Mouse (Mus musculus) G1E (cell line): ENCODE measurements around the gene Atp11a. TPM values are rescaled to one million over a fixed set of nuclear protein-coding genes. Genes with fewer than 3 reads are reported as not detected.

Experiments used
- ATAC-seq: 2 replicates; pipeline ENCODE4 v1.8.0; 2016; ENCODE audit warnings: mild to moderate bottlenecking; ENCODE audit not compliant: insufficient number of reproducible peaks, poor library complexity, low FRiP score, severe bottlenecking; ENCODE audit errors: extremely low read depth
- DNase-seq: peaks from one replicate; pipeline ENCODE4 v3.0.0; 2012; ENCODE audit warnings: low spot score
- H3K27me3 ChIP-seq: 2 replicates; pipeline ENCODE4 v1.6.1; 2012; ENCODE audit warnings: mild to moderate bottlenecking, low read length, inconsistent platforms; ENCODE audit not compliant: insufficient read depth
- H3K36me3 ChIP-seq: replicated peaks from 2 replicates; pipeline ENCODE3; 2012; ENCODE audit warnings: mild to moderate bottlenecking, inconsistent platforms
- H3K4me1 ChIP-seq: 2 replicates; pipeline ENCODE4 v1.6.1; 2012; ENCODE audit warnings: low read depth, low read length, inconsistent platforms, mixed read lengths; ENCODE audit not compliant: insufficient read depth
- H3K4me3 ChIP-seq: 2 replicates; pipeline ENCODE4 v1.5.1; 2012; ENCODE audit warnings: low read depth, mild to moderate bottlenecking, inconsistent platforms, low read length, moderate library complexity, mixed read lengths
- H3K9me3 ChIP-seq: replicated peaks from 2 replicates; pipeline ENCODE4 v1.6.1; 2012; ENCODE audit warnings: inconsistent platforms
- CTCF ChIP-seq: IDR thresholded peaks from 2 replicates; pipeline ENCODE4 v1.5.1; 2012; ENCODE audit warnings: low read depth, low read length, inconsistent platforms, mixed read lengths
- GATA1 ChIP-seq: IDR thresholded peaks from 2 replicates; pipeline ENCODE4 v1.6.1; 2012; ENCODE audit warnings: borderline replicate concordance, low read length, inconsistent platforms, mixed read lengths
- GATA2 ChIP-seq: IDR thresholded peaks from 2 replicates; pipeline ENCODE4 v1.6.1; 2012; ENCODE audit warnings: low read depth, low read length, inconsistent platforms, borderline replicate concordance
- POLR2AphosphoS5 ChIP-seq: IDR thresholded peaks from 2 replicates; pipeline ENCODE4 v1.6.1; 2012; ENCODE audit warnings: low read depth, low read length, inconsistent platforms; ENCODE audit not compliant: insufficient replicate concordance
- TAL1 ChIP-seq: conservative IDR thresholded peaks from 2 replicates; pipeline ENCODE4 v1.6.1; 2012; ENCODE audit warnings: low read depth, low read length, inconsistent platforms, mixed read lengths
- polyA plus RNA-seq: library from polyadenylated mRNA; stranded (reverse); fragments of >175 nt; gene quantifications from 2 replicates; pipeline ENCODE4 v1.2.3, GENCODE M21; 2012
- total RNA-seq, 2 experiments: library from RNA; stranded (forward) in 1 of 2; stranded (reverse) in 1 of 2; fragments of 200-1000 nt in 1 of 2; fragments of >200 nt in 1 of 2; fragmentation: Nextera tagmentation in 1 of 2; gene quantifications; 2 replicates each; pipeline ENCODE4 v1.2.3; 2014 to 2017

Gene Atp11a
- total and polyA plus RNA-seq, 3 experiments: 0.27 TPM; not detected in 2

- DNase-seq (no peak), ATAC-seq (no peak)
- Histone ChIP-seq H3K4me3 (no peak overlapping the region), H3K27me3 (peaks cover 11% of the 10 kb centered on the region; the same call in 1 of the 2 replicates), H3K4me1 (no peaks in the 10 kb centered on the region), H3K9me3 (no peaks in the 10 kb centered on the region), H3K36me3 (no peaks in the 10 kb centered on the region)
- TF ChIP-seq GATA1 (no peak), CTCF (no peak), POLR2AphosphoS5 (no peak), GATA2 (no peak), TAL1 (no peak)
These were observed 106.8 kb downstream of the Atp11a start for GRCm38 (mm10) chr8:12863608-12864007.

- Histone ChIP-seq H3K36me3 (no peaks in the 10 kb centered on the region), H3K4me3 (no peak overlapping the region), H3K27me3 (peaks cover 6% of the 10 kb centered on the region; the same call in 1 of the 2 replicates), H3K4me1 (no peaks in the 10 kb centered on the region), H3K9me3 (no peaks in the 10 kb centered on the region)
- TF ChIP-seq TAL1 (no peak), GATA1 (no peak), CTCF (no peak), POLR2AphosphoS5 (no peak), GATA2 (no peak)
- ATAC-seq (no peak), DNase-seq (no peak)
These were observed 109.0 kb downstream of the Atp11a start for GRCm38 (mm10) chr8:12865790-12866189.

GRCm38 (mm10) chr8:12869661-12870060, 112.8 kb downstream of the Atp11a start:
- no peak for ATAC-seq
- H3K36me3 ChIP-seq: no peaks in the 10 kb centered on the region
- H3K4me1 ChIP-seq: peaks cover 3% of the 10 kb centered on the region; the same call in 1 of the 2 replicates
- DNase-seq: no peak
- peaks cover 19% of the 10 kb centered on the region; the same call in 1 of the 2 replicates for H3K27me3 ChIP-seq
- no peaks in the 10 kb centered on the region for H3K9me3 ChIP-seq
- no peak for TF ChIP-seq CTCF
- no peak for TF ChIP-seq TAL1
- no peak for TF ChIP-seq POLR2AphosphoS5
- no peak for TF ChIP-seq GATA2
- TF ChIP-seq GATA1: no peak
- no peak overlapping the region for H3K4me3 ChIP-seq

GRCm38 (mm10) chr8:12870656-12871055, 113.8 kb downstream of the Atp11a start:
- Histone ChIP-seq H3K36me3 (no peaks in the 10 kb centered on the region), H3K4me3 (no peak overlapping the region), H3K9me3 (no peaks in the 10 kb centered on the region), H3K27me3 (peaks cover 26% of the 10 kb centered on the region; the same call in 1 of the 2 replicates), H3K4me1 (peaks cover 3% of the 10 kb centered on the region; the same call in 1 of the 2 replicates)
- no peak for ATAC-seq
- DNase-seq: no peak
- TF ChIP-seq TAL1 (no peak), GATA2 (no peak), POLR2AphosphoS5 (no peak), GATA1 (no peak), CTCF (no peak)

GRCm38 (mm10) chr8:12871461-12871860, 114.6 kb downstream of the Atp11a start:
- Histone ChIP-seq H3K4me1 (peaks cover 3% of the 10 kb centered on the region; the same call in 1 of the 2 replicates), H3K9me3 (no peaks in the 10 kb centered on the region), H3K36me3 (no peaks in the 10 kb centered on the region), H3K27me3 (peaks cover 26% of the 10 kb centered on the region; the same call in 1 of the 2 replicates), H3K4me3 (no peak overlapping the region)
- TF ChIP-seq POLR2AphosphoS5 (no peak), CTCF (no peak), TAL1 (no peak), GATA1 (no peak), GATA2 (no peak)
- DNase-seq (no peak), ATAC-seq (no peak)

GRCm38 (mm10) chr8:12872983-12873356, 116.2 kb downstream of the Atp11a start:
- ATAC-seq: no peak
- peaks cover 26% of the 10 kb centered on the region; the same call in 1 of the 2 replicates for H3K27me3 ChIP-seq
- no peaks in the 10 kb centered on the region for H3K36me3 ChIP-seq
- H3K9me3 ChIP-seq: no peaks in the 10 kb centered on the region
- no peak for DNase-seq
- no peak overlapping the region for H3K4me3 ChIP-seq
- H3K4me1 ChIP-seq: peaks cover 3% of the 10 kb centered on the region; the same call in 1 of the 2 replicates
- TF ChIP-seq TAL1 (no peak), POLR2AphosphoS5 (no peak), GATA2 (no peak), CTCF (no peak), GATA1 (no peak)
